Mouse (Mus musculus): ENCODE measurements around the gene Abhd15.
A peak's percentile ranks its signal among the peaks of the same experiment; 100 is the strongest.

DNA sequence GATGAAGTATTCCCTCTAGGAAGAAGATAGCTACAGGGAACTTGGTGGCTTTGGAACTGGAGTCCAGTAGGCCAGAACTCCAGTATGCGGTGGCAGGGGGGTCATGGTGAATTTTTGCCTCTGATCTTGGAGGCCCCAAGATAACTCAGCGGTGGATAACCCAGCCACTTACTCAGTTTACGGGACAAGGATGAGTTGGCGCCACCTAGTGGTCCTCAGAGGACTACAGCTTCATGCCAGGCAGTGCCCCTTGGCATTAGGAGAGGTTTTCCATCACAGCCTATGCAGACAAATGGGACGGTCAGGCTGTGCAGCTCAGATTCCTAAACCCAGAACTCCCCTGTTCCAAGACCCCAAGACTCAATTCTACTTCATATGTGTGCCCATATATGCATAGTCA, 13.5 kb upstream of the Abhd15 start:
- TF ChIP-seq CTCF (IDR thresholded peaks at IDR 0.05; ENCODE audit: extremely low read depth, insufficient read depth, insufficient read length, insufficient replicate concordance) (peak; percentile 81; the same call in 1 of the 2 replicates), POLR2A (IDR thresholded peaks at IDR 0.05; ENCODE audit: low read depth, low read length) (no peak)
